Mouse (Mus musculus): Measurements from ENCODE around the gene Myocd. TPM values are rescaled to one million over a fixed set of nuclear protein-coding genes. Genes with fewer than 3 reads are reported as not detected.

The Myocd gene
- polyA plus RNA-seq, 1 experiment from 2014 or later, result 21.6 TPM

DNA sequence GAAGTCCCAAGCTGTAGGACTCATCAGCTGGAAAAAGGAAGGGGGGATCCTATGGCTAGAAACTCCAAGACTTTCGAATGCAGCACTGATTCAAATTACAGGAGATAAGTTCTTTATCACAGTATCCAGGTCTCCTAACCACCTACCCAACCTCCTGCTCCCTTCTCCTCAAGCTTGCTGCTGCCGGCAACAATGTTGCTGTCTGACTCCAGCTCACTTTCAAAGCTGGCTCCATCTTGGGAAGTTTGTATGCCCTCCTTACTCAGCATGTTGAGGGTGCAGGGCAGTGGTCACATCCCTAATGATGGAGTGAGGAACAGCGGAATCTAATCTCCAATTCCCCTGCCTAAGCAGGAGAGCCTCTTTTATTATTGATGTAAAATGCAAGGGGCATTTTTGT lies 71.8 kb downstream of the Myocd start:
- Histone ChIP-seq H3K9ac (ENCODE audit: low read length) (no peak overlapping the region), H3K36me3 (ENCODE audit: control insufficient read depth, insufficient read depth, low read length) (no peaks in the 10 kb centered on the region), H3K27ac (replicated peaks) (no peak overlapping the region), H3K4me3 (ENCODE audit: low read depth, low read length) (no peak overlapping the region), H3K9me3 (ENCODE audit: control insufficient read depth, low read length) (no peaks in the 10 kb centered on the region), H3K4me2 (replicated peaks; ENCODE audit: low read depth) (no peak overlapping the region), H3K27me3 (ENCODE audit: control insufficient read depth, insufficient read depth, low read length) (no peaks in the 10 kb centered on the region), H3K4me1 (replicated peaks; ENCODE audit: control insufficient read depth, insufficient read depth) (no peaks in the 10 kb centered on the region)
- 78% methylated on average over 3 of the region's 3 CpGs for WGBS
- TF ChIP-seq EP300 (optimal IDR thresholded peaks at IDR 0.05) (no peak), CTCF (IDR thresholded peaks at IDR 0.05; ENCODE audit: low read depth) (no peak)
- DNase-seq (ENCODE audit: low spot score) (no peak), ATAC-seq (ENCODE audit: low FRiP score, low TSS enrichment) (no peak)

DNA sequence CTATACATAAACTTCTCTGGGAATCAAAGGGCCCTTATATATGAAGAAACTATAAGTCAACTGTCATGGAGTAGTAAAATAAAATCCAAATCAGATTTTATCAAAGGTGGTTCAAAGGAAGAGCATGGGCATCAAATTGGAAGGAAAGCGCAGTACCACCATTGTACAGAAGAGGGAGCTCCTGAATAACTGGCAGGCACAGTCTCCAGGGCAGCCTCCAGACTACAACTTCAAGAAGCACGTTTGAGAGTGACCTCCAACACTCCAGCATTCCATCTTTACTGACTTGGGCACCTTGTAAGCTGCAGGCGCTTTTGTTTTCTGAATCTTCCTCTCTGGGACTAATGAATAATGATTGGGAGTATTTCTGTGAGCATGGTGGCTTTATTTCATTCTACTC lies 72.5 kb downstream of the Myocd start:
- Histone ChIP-seq H3K27ac (replicated peaks) (no peak overlapping the region), H3K36me3 (ENCODE audit: control insufficient read depth, insufficient read depth, low read length) (no peaks in the 10 kb centered on the region), H3K4me2 (replicated peaks; ENCODE audit: low read depth) (no peak overlapping the region), H3K4me3 (ENCODE audit: low read depth, low read length) (no peak overlapping the region), H3K4me1 (replicated peaks; ENCODE audit: control insufficient read depth, insufficient read depth) (no peaks in the 10 kb centered on the region), H3K9ac (ENCODE audit: low read length) (no peak overlapping the region), H3K9me3 (ENCODE audit: control insufficient read depth, low read length) (no peaks in the 10 kb centered on the region), H3K27me3 (ENCODE audit: control insufficient read depth, insufficient read depth, low read length) (no peaks in the 10 kb centered on the region)
- ATAC-seq (ENCODE audit: low FRiP score, low TSS enrichment) (peak; percentile 59; the same call in 1 of the 2 replicates), DNase-seq (ENCODE audit: low spot score) (peak; percentile 71)
- 0% methylated on average over 3 of the region's 3 CpGs for WGBS
- TF ChIP-seq CTCF (IDR thresholded peaks at IDR 0.05; ENCODE audit: low read depth) (peak; percentile 95), EP300 (optimal IDR thresholded peaks at IDR 0.05) (no peak)

DNA sequence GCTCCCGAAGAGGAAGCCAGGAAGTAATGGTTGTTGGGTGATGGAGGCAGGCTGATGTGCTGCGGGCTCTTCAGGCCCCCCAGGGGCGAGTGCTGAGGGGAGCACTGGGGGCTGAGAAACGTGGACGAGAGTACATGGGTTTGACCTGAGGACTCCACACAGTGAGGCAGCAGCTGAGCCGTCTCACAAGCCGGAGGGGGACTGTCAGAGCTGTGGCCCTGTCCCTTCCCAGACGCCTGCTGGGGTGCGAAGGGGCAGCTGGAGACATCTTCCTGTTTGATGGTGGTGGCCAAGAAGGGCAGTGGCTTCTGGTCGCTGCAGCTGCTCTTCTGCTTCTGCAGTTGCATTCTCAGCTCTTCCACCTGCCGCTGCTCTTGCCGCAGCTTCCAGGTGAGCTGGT lies 82.8 kb downstream of the Myocd start:
- TF ChIP-seq CTCF (IDR thresholded peaks at IDR 0.05; ENCODE audit: low read depth) (no peak), EP300 (optimal IDR thresholded peaks at IDR 0.05) (no peak)
- DNase-seq (ENCODE audit: low spot score) (no peak), ATAC-seq (ENCODE audit: low FRiP score, low TSS enrichment) (no peak)
- no peak overlapping the region for H3K27ac ChIP-seq (replicated peaks)
- H3K4me3 ChIP-seq (ENCODE audit: low read depth, low read length), result no peak overlapping the region
- no peaks in the 10 kb centered on the region for H3K4me1 ChIP-seq (replicated peaks; ENCODE audit: control insufficient read depth, insufficient read depth)
- H3K27me3 ChIP-seq (ENCODE audit: control insufficient read depth, insufficient read depth, low read length), result no peaks in the 10 kb centered on the region
- no peak overlapping the region for H3K4me2 ChIP-seq (replicated peaks; ENCODE audit: low read depth)
- H3K9ac ChIP-seq (ENCODE audit: low read length), result no peak overlapping the region
- H3K9me3 ChIP-seq (ENCODE audit: control insufficient read depth, low read length), result no peaks in the 10 kb centered on the region
- WGBS, result 73% methylated on average over 12 of the region's 12 CpGs
- 0 out of 2 replicates have a peak, but pooled peaks cover 2% of the 10 kb centered on the region for H3K36me3 ChIP-seq (ENCODE audit: control insufficient read depth, insufficient read depth, low read length)

DNA sequence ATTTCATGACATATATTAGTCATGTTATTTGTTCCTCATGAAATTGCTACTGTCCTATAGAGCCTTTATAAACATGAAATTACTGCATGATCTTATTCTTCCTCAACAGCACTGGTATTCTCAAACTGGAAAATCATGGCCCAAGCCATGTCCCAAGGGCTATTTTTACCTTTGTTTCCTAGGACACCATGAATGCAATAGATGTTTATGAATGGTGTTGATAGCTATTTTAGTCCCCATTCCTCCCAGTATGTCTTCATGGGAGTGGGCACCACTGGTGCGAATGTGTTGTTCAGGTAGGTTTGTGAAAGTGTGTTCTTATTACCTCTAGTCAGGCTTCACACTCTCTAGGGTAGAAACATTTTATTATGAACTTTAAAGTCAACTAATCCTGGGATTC lies 84.7 kb downstream of the Myocd start:
- Histone ChIP-seq H3K4me2 (replicated peaks; ENCODE audit: low read depth) (no peak overlapping the region), H3K36me3 (ENCODE audit: control insufficient read depth, insufficient read depth, low read length) (0 out of 2 replicates have a peak, but pooled peaks cover 3% of the 10 kb centered on the region), H3K9ac (ENCODE audit: low read length) (no peak overlapping the region), H3K27me3 (ENCODE audit: control insufficient read depth, insufficient read depth, low read length) (no peaks in the 10 kb centered on the region), H3K4me3 (ENCODE audit: low read depth, low read length) (no peak overlapping the region), H3K4me1 (replicated peaks; ENCODE audit: control insufficient read depth, insufficient read depth) (no peaks in the 10 kb centered on the region), H3K9me3 (ENCODE audit: control insufficient read depth, low read length) (no peaks in the 10 kb centered on the region), H3K27ac (replicated peaks) (no peak overlapping the region)
- DNase-seq (ENCODE audit: low spot score) (no peak), ATAC-seq (ENCODE audit: low FRiP score, low TSS enrichment) (no peak)
- 93% methylated on average over 1 of the region's 1 CpGs for WGBS
- no peak for TF ChIP-seq CTCF (IDR thresholded peaks at IDR 0.05; ENCODE audit: low read depth)
- no peak for TF ChIP-seq EP300 (optimal IDR thresholded peaks at IDR 0.05)

DNA sequence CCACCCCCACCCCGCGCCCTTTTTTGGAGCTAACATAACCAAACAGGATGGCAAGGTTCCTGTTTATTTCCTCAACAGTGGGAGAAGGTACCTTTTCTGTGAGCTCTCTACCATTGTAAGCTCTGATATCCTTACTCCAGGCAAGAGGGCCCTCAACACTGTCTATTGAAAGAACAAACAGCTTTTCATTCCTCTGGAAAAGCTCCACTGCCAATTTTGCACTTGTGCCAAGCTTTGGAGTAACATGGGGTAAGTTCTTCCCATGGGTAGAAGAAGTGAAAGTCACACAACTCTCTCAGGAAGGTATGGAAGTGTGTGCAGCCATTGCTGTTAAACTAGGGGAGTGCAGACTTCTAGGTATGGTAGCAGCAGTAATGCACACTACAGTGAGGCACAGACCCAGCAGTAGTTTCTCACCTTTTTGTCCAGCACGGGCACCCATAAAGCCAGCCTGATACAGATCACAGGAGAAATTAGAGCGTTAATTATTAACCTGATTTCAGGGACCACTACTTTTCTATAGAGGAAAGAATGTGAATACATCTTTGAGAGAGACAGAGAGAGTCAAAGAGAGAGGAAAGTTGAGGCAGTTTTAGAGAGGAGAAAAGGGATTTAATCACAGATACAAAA lies 99.6 kb downstream of the Myocd start:
- TF ChIP-seq CTCF (IDR thresholded peaks at IDR 0.05; ENCODE audit: low read depth) (no peak), EP300 (optimal IDR thresholded peaks at IDR 0.05) (no peak)
- Histone ChIP-seq H3K27me3 (ENCODE audit: control insufficient read depth, insufficient read depth, low read length) (no peaks in the 10 kb centered on the region), H3K4me2 (replicated peaks; ENCODE audit: low read depth) (no peak overlapping the region), H3K9ac (ENCODE audit: low read length) (no peak overlapping the region), H3K27ac (replicated peaks) (no peak overlapping the region), H3K9me3 (ENCODE audit: control insufficient read depth, low read length) (no peaks in the 10 kb centered on the region), H3K4me1 (replicated peaks; ENCODE audit: control insufficient read depth, insufficient read depth) (no peaks in the 10 kb centered on the region), H3K4me3 (ENCODE audit: low read depth, low read length) (no peak overlapping the region), H3K36me3 (ENCODE audit: control insufficient read depth, insufficient read depth, low read length) (no peaks in the 10 kb centered on the region)
- no peak for ATAC-seq (ENCODE audit: low FRiP score, low TSS enrichment)
- 73% methylated on average over 4 of the region's 4 CpGs for WGBS
- DNase-seq (ENCODE audit: low spot score), result no peak

DNA sequence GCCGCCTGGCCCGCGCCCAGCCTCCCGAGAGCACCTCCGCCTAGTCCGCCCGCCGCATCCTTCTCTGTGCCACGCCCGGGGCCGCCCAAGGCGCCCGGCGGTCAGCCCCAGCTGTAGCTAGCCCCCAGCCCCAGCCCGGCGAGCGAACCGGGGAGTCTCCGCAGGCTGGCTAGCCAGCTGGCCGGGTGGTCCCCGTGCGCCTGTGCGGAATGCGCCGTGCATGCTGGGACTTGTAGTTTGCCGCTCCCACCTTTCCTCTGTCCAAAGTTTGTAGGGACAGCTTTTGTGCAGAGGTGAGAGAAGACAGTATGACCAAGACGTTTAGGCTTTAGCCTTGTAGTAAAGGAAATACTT lies 107.0 kb downstream of the Myocd start, which contains the start of gene Arhgap44:
Gene Arhgap44, minus strand, starts transcription at position 195 of the 354 bp plus-strand sequence.
- 0% methylated on average over 26 of the region's 27 CpGs for WGBS
- H3K4me1 ChIP-seq (replicated peaks; ENCODE audit: control insufficient read depth, insufficient read depth), result no peaks in the 10 kb centered on the region
- H3K4me2 ChIP-seq (replicated peaks; ENCODE audit: low read depth), result peak within 1 kb of the TSS; percentile 97
- H3K4me3 ChIP-seq (ENCODE audit: low read depth, low read length), result peak within 1 kb of the TSS; percentile 80
- H3K9ac ChIP-seq (ENCODE audit: low read length), result peak within 1 kb of the TSS; percentile 72
- TF ChIP-seq EP300 (optimal IDR thresholded peaks at IDR 0.05) (no peak), CTCF (IDR thresholded peaks at IDR 0.05; ENCODE audit: low read depth) (no peak)
- ATAC-seq (ENCODE audit: low FRiP score, low TSS enrichment) (peak; percentile 84), DNase-seq (ENCODE audit: low spot score) (peak; percentile 80)
- no peaks in the 10 kb centered on the region for H3K9me3 ChIP-seq (ENCODE audit: control insufficient read depth, low read length)
- H3K27me3 ChIP-seq (ENCODE audit: control insufficient read depth, insufficient read depth, low read length), result no peaks in the 10 kb centered on the region
- no peaks in the 10 kb centered on the region for H3K36me3 ChIP-seq (ENCODE audit: control insufficient read depth, insufficient read depth, low read length)
- H3K27ac ChIP-seq (replicated peaks), result no peak within 1 kb of the TSS
